Mouse (Mus musculus): ENCODE measurements around the gene Camk1g. TPM values are rescaled to one million over a fixed set of nuclear protein-coding genes. Genes with fewer than 3 reads are reported as not detected.

The Camk1g gene
- polyA plus RNA-seq, 1 experiment: 6.5 TPM

GRCm38 (mm10) chr1:193327216-193327615, 42.9 kb downstream of the Camk1g start:
- H3K36me3 ChIP-seq (ENCODE audit: control insufficient read depth, insufficient read depth, low read length): no peaks in the 10 kb centered on the region
- no peak overlapping the region for H3K27ac ChIP-seq (ENCODE audit: control insufficient read depth, insufficient read depth, low read depth, low read length)
- no peak for TF ChIP-seq POLR2A (IDR thresholded peaks at IDR 0.05; ENCODE audit: control insufficient read depth, low read depth, low read length)
- TF ChIP-seq CTCF (IDR thresholded peaks at IDR 0.05; ENCODE audit: control insufficient read depth, insufficient read depth, insufficient replicate concordance, low read depth, low read length): no peak
- no peaks in the 10 kb centered on the region; the same call in 1 of the 2 replicates for H3K4me1 ChIP-seq (ENCODE audit: control insufficient read depth, insufficient read depth, low read length)
- no peaks in the 10 kb centered on the region for H3K27me3 ChIP-seq (ENCODE audit: control insufficient read depth, insufficient read depth, low read length)
- H3K4me3 ChIP-seq (ENCODE audit: control insufficient read depth, low read depth, low read length): no peak overlapping the region

- H3K4me1 ChIP-seq (ENCODE audit: control insufficient read depth, insufficient read depth, low read length): no peaks in the 10 kb centered on the region; the same call in 1 of the 2 replicates
- no peak overlapping the region for H3K4me3 ChIP-seq (ENCODE audit: control insufficient read depth, low read depth, low read length)
- H3K36me3 ChIP-seq (ENCODE audit: control insufficient read depth, insufficient read depth, low read length): no peaks in the 10 kb centered on the region
- no peak overlapping the region for H3K27ac ChIP-seq (ENCODE audit: control insufficient read depth, insufficient read depth, low read depth, low read length)
- TF ChIP-seq POLR2A (IDR thresholded peaks at IDR 0.05; ENCODE audit: control insufficient read depth, low read depth, low read length) (no peak), CTCF (IDR thresholded peaks at IDR 0.05; ENCODE audit: control insufficient read depth, insufficient read depth, insufficient replicate concordance, low read depth, low read length) (peak; percentile 21; the same call in 1 of the 2 replicates)
- H3K27me3 ChIP-seq (ENCODE audit: control insufficient read depth, insufficient read depth, low read length): no peaks in the 10 kb centered on the region
Observed at GRCm38 (mm10) chr1:193326456-193327145, 43.5 kb downstream of the Camk1g start.

DNA sequence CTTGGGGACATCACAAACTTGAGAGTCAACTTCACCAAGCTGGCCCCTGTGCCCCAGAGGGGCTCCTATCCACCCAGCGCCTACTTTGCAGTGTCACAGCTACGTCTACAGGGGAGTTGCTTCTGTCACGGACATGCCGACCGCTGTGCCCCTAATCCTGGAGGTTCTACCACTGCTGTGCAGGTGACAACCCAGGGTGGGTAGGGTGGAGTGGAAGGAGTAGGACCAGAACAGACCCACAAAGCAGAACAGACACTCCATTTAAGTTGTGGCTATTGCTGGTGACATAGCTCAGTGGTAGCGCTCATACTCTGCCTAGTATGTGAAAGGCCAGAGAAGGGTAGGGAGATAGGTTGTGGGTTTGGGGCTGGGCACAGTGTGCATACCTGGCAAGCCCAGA, 44.2 kb downstream of the Camk1g start:
- Histone ChIP-seq H3K27ac (ENCODE audit: control insufficient read depth, insufficient read depth, low read depth, low read length) (no peak overlapping the region), H3K36me3 (ENCODE audit: control insufficient read depth, insufficient read depth, low read length) (no peaks in the 10 kb centered on the region), H3K4me3 (ENCODE audit: control insufficient read depth, low read depth, low read length) (no peak overlapping the region)

GRCm38 (mm10) chr1:193324224-193324623, 45.9 kb downstream of the Camk1g start:
- no peaks in the 10 kb centered on the region; the same call in 1 of the 2 replicates for H3K4me1 ChIP-seq (ENCODE audit: control insufficient read depth, insufficient read depth, low read length)
- no peaks in the 10 kb centered on the region for H3K36me3 ChIP-seq (ENCODE audit: control insufficient read depth, insufficient read depth, low read length)
- no peaks in the 10 kb centered on the region for H3K27me3 ChIP-seq (ENCODE audit: control insufficient read depth, insufficient read depth, low read length)
- TF ChIP-seq POLR2A (IDR thresholded peaks at IDR 0.05; ENCODE audit: control insufficient read depth, low read depth, low read length) (no peak), CTCF (IDR thresholded peaks at IDR 0.05; ENCODE audit: control insufficient read depth, insufficient read depth, insufficient replicate concordance, low read depth, low read length) (peak; percentile 28; the same call in 1 of the 2 replicates)
- no peak overlapping the region for H3K4me3 ChIP-seq (ENCODE audit: control insufficient read depth, low read depth, low read length)
- H3K27ac ChIP-seq (ENCODE audit: control insufficient read depth, insufficient read depth, low read depth, low read length): no peak overlapping the region

More for the DNA sequence above, 44.2 kb downstream of the Camk1g start:
- TF ChIP-seq CTCF (IDR thresholded peaks at IDR 0.05; ENCODE audit: control insufficient read depth, insufficient read depth, insufficient replicate concordance, low read depth, low read length) (no peak), POLR2A (IDR thresholded peaks at IDR 0.05; ENCODE audit: control insufficient read depth, low read depth, low read length) (no peak)
- no peaks in the 10 kb centered on the region for H3K27me3 ChIP-seq (ENCODE audit: control insufficient read depth, insufficient read depth, low read length)
- H3K4me1 ChIP-seq (ENCODE audit: control insufficient read depth, insufficient read depth, low read length): no peaks in the 10 kb centered on the region; the same call in 1 of the 2 replicates

DNA sequence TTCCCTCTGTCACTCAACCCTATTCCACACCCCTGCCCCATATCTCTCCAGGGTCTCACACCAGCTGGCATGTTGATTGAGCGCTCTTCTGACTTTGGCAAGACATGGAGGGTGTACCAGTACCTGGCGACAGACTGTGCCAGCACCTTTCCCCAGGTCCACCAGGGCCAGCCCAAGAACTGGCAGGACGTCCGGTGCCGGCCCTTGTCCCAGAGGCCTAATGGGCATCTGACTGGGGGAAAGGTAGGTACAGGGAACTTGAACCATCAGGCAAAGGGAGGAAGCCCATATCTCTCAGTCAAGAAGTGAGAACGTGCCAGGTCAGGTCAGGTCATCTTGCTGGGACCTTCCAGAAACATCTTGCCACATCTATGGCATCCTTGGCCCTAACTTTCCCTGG, 46.4 kb downstream of the Camk1g start:
- H3K36me3 ChIP-seq (ENCODE audit: control insufficient read depth, insufficient read depth, low read length): no peaks in the 10 kb centered on the region
- H3K27me3 ChIP-seq (ENCODE audit: control insufficient read depth, insufficient read depth, low read length): no peaks in the 10 kb centered on the region
- no peak overlapping the region for H3K27ac ChIP-seq (ENCODE audit: control insufficient read depth, insufficient read depth, low read depth, low read length)
- H3K4me1 ChIP-seq (ENCODE audit: control insufficient read depth, insufficient read depth, low read length): no peaks in the 10 kb centered on the region; the same call in 1 of the 2 replicates
- TF ChIP-seq POLR2A (IDR thresholded peaks at IDR 0.05; ENCODE audit: control insufficient read depth, low read depth, low read length) (no peak), CTCF (IDR thresholded peaks at IDR 0.05; ENCODE audit: control insufficient read depth, insufficient read depth, insufficient replicate concordance, low read depth, low read length) (no peak)
- H3K4me3 ChIP-seq (ENCODE audit: control insufficient read depth, low read depth, low read length): no peak overlapping the region

- Histone ChIP-seq H3K27ac (ENCODE audit: control insufficient read depth, insufficient read depth, low read depth, low read length) (no peak overlapping the region), H3K4me1 (ENCODE audit: control insufficient read depth, insufficient read depth, low read length) (no peaks in the 10 kb centered on the region; the same call in 1 of the 2 replicates), H3K27me3 (ENCODE audit: control insufficient read depth, insufficient read depth, low read length) (no peaks in the 10 kb centered on the region), H3K4me3 (ENCODE audit: control insufficient read depth, low read depth, low read length) (no peak overlapping the region), H3K36me3 (ENCODE audit: control insufficient read depth, insufficient read depth, low read length) (no peaks in the 10 kb centered on the region)
- TF ChIP-seq POLR2A (IDR thresholded peaks at IDR 0.05; ENCODE audit: control insufficient read depth, low read depth, low read length) (no peak), CTCF (IDR thresholded peaks at IDR 0.05; ENCODE audit: control insufficient read depth, insufficient read depth, insufficient replicate concordance, low read depth, low read length) (no peak)
Observed at GRCm38 (mm10) chr1:193320398-193320797, 49.7 kb downstream of the Camk1g start.

DNA sequence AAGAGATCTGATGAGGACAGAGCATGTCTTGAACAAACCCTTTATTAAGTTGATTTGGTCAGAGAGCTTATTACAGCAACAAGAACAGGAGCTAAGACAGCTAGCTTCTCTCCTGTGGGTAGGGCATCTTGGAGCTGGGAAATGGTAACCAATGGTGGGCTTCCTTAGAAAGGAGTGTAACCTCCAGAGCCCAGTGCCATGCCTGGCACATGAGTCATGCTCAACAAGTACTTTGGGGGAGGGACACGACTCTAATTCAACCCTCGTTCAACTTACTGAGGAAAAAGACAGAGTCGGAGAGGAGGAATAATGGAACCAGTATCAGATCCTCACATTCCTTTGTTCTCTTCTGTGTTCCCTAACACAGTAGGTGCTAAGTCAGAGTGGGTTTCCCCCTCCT, 50.4 kb downstream of the Camk1g start:
- no peaks in the 10 kb centered on the region; the same call in 1 of the 2 replicates for H3K4me1 ChIP-seq (ENCODE audit: control insufficient read depth, insufficient read depth, low read length)
- no peaks in the 10 kb centered on the region for H3K27me3 ChIP-seq (ENCODE audit: control insufficient read depth, insufficient read depth, low read length)
- H3K27ac ChIP-seq (ENCODE audit: control insufficient read depth, insufficient read depth, low read depth, low read length): no peak overlapping the region
- H3K36me3 ChIP-seq (ENCODE audit: control insufficient read depth, insufficient read depth, low read length): no peaks in the 10 kb centered on the region
- H3K4me3 ChIP-seq (ENCODE audit: control insufficient read depth, low read depth, low read length): no peak overlapping the region
- no peak for TF ChIP-seq CTCF (IDR thresholded peaks at IDR 0.05; ENCODE audit: control insufficient read depth, insufficient read depth, insufficient replicate concordance, low read depth, low read length)
- TF ChIP-seq POLR2A (IDR thresholded peaks at IDR 0.05; ENCODE audit: control insufficient read depth, low read depth, low read length): no peak
